Mouse (Mus musculus) liver, embryonic 14.5 days (tissue): ENCODE measurements around the gene Nfx1.

Experiments used
- CTCF ChIP-seq: IDR thresholded peaks from 2 replicates; pipeline ENCODE4 v1.5.1; 2016; ENCODE audit warnings: antibody characterized with exemption, low read depth, control low read depth
- EP300 ChIP-seq: IDR thresholded peaks from 2 replicates; pipeline ENCODE4 v1.6.1; 2016; ENCODE audit warnings: antibody characterized with exemption, low read depth

GRCm38 (mm10) chr4:41063351-41063750, 92.6 kb downstream of the Nfx1 start:
- TF ChIP-seq CTCF (no peak), EP300 (no peak)
